Mouse (Mus musculus): ENCODE results near the gene Gm37240. TPM values are rescaled to one million over a fixed set of nuclear protein-coding genes. Genes with fewer than 3 reads are reported as not detected.
A peak's percentile ranks its signal among the peaks of the same experiment; 100 is the strongest.

The Gm37240 gene
- total and polyA plus RNA-seq, 2 experiments from 2014 or later, result 0.43 to 1.9 TPM

GRCm38 (mm10) chr3:84850418-84850817, 1036.9 kb downstream of the Gm37240 start:
- no peak overlapping the region for H3K27ac ChIP-seq (ENCODE audit: low read depth, low read length)
- H3K9ac ChIP-seq (replicated peaks; ENCODE audit: low read length, poor library complexity, severe bottlenecking), result no peak overlapping the region
- no peaks in the 10 kb centered on the region for H3K9me3 ChIP-seq (ENCODE audit: low read length)
- DNase-seq (ENCODE audit: low spot score) (no peak), ATAC-seq (ENCODE audit: low FRiP score) (no peak)
- no peaks in the 10 kb centered on the region for H3K36me3 ChIP-seq (ENCODE audit: insufficient read depth, low read length)
- H3K4me3 ChIP-seq (ENCODE audit: low read depth, low read length), result no peak overlapping the region
- no peaks in the 10 kb centered on the region for H3K27me3 ChIP-seq (ENCODE audit: insufficient read depth, low read length)
- H3K4me2 ChIP-seq (ENCODE audit: low read depth, low read length, poor library complexity, severe bottlenecking), result no peak overlapping the region
- TF ChIP-seq CTCF (IDR thresholded peaks at IDR 0.05), result no peak
- 87% methylated on average over 1 of the region's 1 CpGs for WGBS
- H3K4me1 ChIP-seq (ENCODE audit: insufficient read depth, low read length), result no peaks in the 10 kb centered on the region

GRCm38 (mm10) chr3:84848798-84849197, 1038.5 kb downstream of the Gm37240 start:
- Histone ChIP-seq H3K4me3 (ENCODE audit: low read depth, low read length) (no peak overlapping the region), H3K4me2 (ENCODE audit: low read depth, low read length, poor library complexity, severe bottlenecking) (no peak overlapping the region), H3K27ac (ENCODE audit: low read depth, low read length) (no peak overlapping the region), H3K36me3 (ENCODE audit: insufficient read depth, low read length) (no peaks in the 10 kb centered on the region), H3K9ac (replicated peaks; ENCODE audit: low read length, poor library complexity, severe bottlenecking) (no peak overlapping the region), H3K4me1 (ENCODE audit: insufficient read depth, low read length) (no peaks in the 10 kb centered on the region), H3K9me3 (ENCODE audit: low read length) (no peaks in the 10 kb centered on the region), H3K27me3 (ENCODE audit: insufficient read depth, low read length) (no peaks in the 10 kb centered on the region)
- DNase-seq (ENCODE audit: low spot score), result no peak
- no peak for ATAC-seq (ENCODE audit: low FRiP score)
- 86% methylated on average over 4 of the region's 4 CpGs for WGBS
- no peak for TF ChIP-seq CTCF (IDR thresholded peaks at IDR 0.05)

DNA sequence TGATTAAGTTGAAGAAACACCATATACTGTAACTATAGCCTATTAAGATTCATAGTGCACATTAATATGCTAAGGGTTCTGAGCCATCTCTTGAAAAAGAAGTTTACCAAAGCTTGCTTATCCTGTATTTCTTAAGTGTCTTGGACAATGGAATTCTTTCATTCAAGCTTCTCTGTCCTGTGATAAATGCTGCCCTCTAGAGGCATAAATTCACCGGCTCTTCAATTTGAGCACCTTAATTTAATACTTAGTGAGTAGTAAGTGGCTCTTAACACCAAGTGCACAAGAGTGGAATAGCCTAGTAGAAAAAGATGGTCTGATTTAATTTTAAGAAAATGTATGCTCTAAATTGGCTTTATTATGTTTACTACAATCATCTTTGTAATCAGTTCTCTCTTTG, 1043.7 kb downstream of the Gm37240 start:
- no peak for ATAC-seq (ENCODE audit: low FRiP score)
- 34% methylated on average over 1 of the region's 1 CpGs for WGBS

GRCm38 (mm10) chr3:84842793-84843192, 1044.5 kb downstream of the Gm37240 start:
- Histone ChIP-seq H3K4me1 (ENCODE audit: insufficient read depth, low read length) (no peaks in the 10 kb centered on the region), H3K9me3 (ENCODE audit: low read length) (no peaks in the 10 kb centered on the region), H3K27me3 (ENCODE audit: insufficient read depth, low read length) (no peaks in the 10 kb centered on the region), H3K4me2 (ENCODE audit: low read depth, low read length, poor library complexity, severe bottlenecking) (no peak overlapping the region), H3K9ac (replicated peaks; ENCODE audit: low read length, poor library complexity, severe bottlenecking) (no peak overlapping the region), H3K27ac (ENCODE audit: low read depth, low read length) (no peak overlapping the region), H3K36me3 (ENCODE audit: insufficient read depth, low read length) (no peaks in the 10 kb centered on the region), H3K4me3 (ENCODE audit: low read depth, low read length) (no peak overlapping the region)
- TF ChIP-seq CTCF (IDR thresholded peaks at IDR 0.05), result no peak
- DNase-seq (ENCODE audit: low spot score), result no peak
- 85% methylated on average over 2 of the region's 2 CpGs for WGBS
- no peak for ATAC-seq (ENCODE audit: low FRiP score)

More for the DNA sequence above, 1043.7 kb downstream of the Gm37240 start:
- Histone ChIP-seq H3K4me1 (ENCODE audit: insufficient read depth, low read length) (no peaks in the 10 kb centered on the region), H3K27ac (ENCODE audit: low read depth, low read length) (no peak overlapping the region), H3K4me2 (ENCODE audit: low read depth, low read length, poor library complexity, severe bottlenecking) (no peak overlapping the region), H3K9ac (replicated peaks; ENCODE audit: low read length, poor library complexity, severe bottlenecking) (no peak overlapping the region), H3K4me3 (ENCODE audit: low read depth, low read length) (no peak overlapping the region), H3K36me3 (ENCODE audit: insufficient read depth, low read length) (no peaks in the 10 kb centered on the region), H3K27me3 (ENCODE audit: insufficient read depth, low read length) (no peaks in the 10 kb centered on the region), H3K9me3 (ENCODE audit: low read length) (no peaks in the 10 kb centered on the region)
- peak; percentile 85 for TF ChIP-seq CTCF (IDR thresholded peaks at IDR 0.05)
- DNase-seq (ENCODE audit: low spot score), result peak; percentile 79

DNA sequence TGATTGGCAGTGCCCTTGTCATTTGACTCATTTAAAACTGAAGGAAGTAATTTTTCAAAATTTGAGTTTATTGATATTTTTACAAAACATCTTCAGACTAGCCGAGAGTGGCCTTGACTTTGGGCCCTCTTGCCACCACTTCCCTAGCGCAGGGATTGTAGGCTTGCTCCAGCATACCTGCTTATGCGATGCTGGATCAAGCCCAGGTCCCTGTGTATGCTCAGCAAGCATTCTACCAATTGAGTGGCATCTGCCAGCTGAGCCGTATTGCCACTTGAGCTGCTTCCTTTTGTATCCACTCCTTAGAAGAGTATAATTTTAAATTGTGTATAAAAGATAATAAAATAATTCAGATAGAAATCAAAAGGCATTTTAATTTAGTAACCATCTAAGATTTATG, 1046.0 kb downstream of the Gm37240 start:
- H3K4me3 ChIP-seq (ENCODE audit: low read depth, low read length), result no peak overlapping the region
- H3K9me3 ChIP-seq (ENCODE audit: low read length), result no peaks in the 10 kb centered on the region
- H3K4me1 ChIP-seq (ENCODE audit: insufficient read depth, low read length), result no peaks in the 10 kb centered on the region
- no peak overlapping the region for H3K4me2 ChIP-seq (ENCODE audit: low read depth, low read length, poor library complexity, severe bottlenecking)
- no peak overlapping the region for H3K9ac ChIP-seq (replicated peaks; ENCODE audit: low read length, poor library complexity, severe bottlenecking)
- no peaks in the 10 kb centered on the region for H3K27me3 ChIP-seq (ENCODE audit: insufficient read depth, low read length)
- TF ChIP-seq CTCF (IDR thresholded peaks at IDR 0.05), result no peak
- H3K27ac ChIP-seq (ENCODE audit: low read depth, low read length), result no peak overlapping the region
- WGBS, result 90% methylated on average over 4 of the region's 4 CpGs
- H3K36me3 ChIP-seq (ENCODE audit: insufficient read depth, low read length), result no peaks in the 10 kb centered on the region
- DNase-seq (ENCODE audit: low spot score) (no peak), ATAC-seq (ENCODE audit: low FRiP score) (no peak)

GRCm38 (mm10) chr3:84839499-84839898, 1047.8 kb downstream of the Gm37240 start:
- Histone ChIP-seq H3K4me2 (ENCODE audit: low read depth, low read length, poor library complexity, severe bottlenecking) (no peak overlapping the region), H3K9ac (replicated peaks; ENCODE audit: low read length, poor library complexity, severe bottlenecking) (no peak overlapping the region), H3K27me3 (ENCODE audit: insufficient read depth, low read length) (no peaks in the 10 kb centered on the region), H3K36me3 (ENCODE audit: insufficient read depth, low read length) (no peaks in the 10 kb centered on the region), H3K9me3 (ENCODE audit: low read length) (no peaks in the 10 kb centered on the region), H3K27ac (ENCODE audit: low read depth, low read length) (no peak overlapping the region), H3K4me1 (ENCODE audit: insufficient read depth, low read length) (no peaks in the 10 kb centered on the region), H3K4me3 (ENCODE audit: low read depth, low read length) (no peak overlapping the region)
- DNase-seq (ENCODE audit: low spot score) (no peak), ATAC-seq (ENCODE audit: low FRiP score) (no peak)
- no peak for TF ChIP-seq CTCF (IDR thresholded peaks at IDR 0.05)
- WGBS, result 87% methylated on average over 5 of the region's 5 CpGs

All from midbrain, postnatal 0 days (tissue).